Mouse (Mus musculus) liver, embryonic 11.5 days (tissue): ENCODE data around the gene Eif4g3. TPM values are rescaled to one million over a fixed set of nuclear protein-coding genes. Genes with fewer than 3 reads are reported as not detected.

Source experiments
- ATAC-seq: fragments of 200-750 bp; cut with Nextera tagmentation; replicated peaks from 2 replicates; pipeline ENCODE4 v1.8.0; 2017; ENCODE audit warnings: moderate number of reproducible peaks, mild to moderate bottlenecking, moderate TSS enrichment, moderate library complexity; ENCODE audit not compliant: low FRiP score
- DNase-seq: peaks from one replicate; pipeline ENCODE4 v3.0.0-alpha.2; 2017; ENCODE audit warnings: low spot score
- H3K27ac ChIP-seq: fragments of 300-500 bp; sonication (generic); 2 replicates; pipeline ENCODE4 v1.5.1; 2014; ENCODE audit warnings: mild to moderate bottlenecking, low read depth, low read length, control low read depth
- H3K27me3 ChIP-seq: fragments of 300-500 bp; sonication (generic); replicated peaks from 2 replicates; pipeline ENCODE4 v1.6.1; 2014; ENCODE audit warnings: low read length, mixed read lengths; ENCODE audit not compliant: control insufficient read depth, insufficient read depth
- H3K36me3 ChIP-seq: fragments of 300-500 bp; sonication (generic); 2 replicates; pipeline ENCODE4 v1.6.1; 2014; ENCODE audit warnings: mild to moderate bottlenecking, low read length, moderate library complexity, mixed read lengths; ENCODE audit not compliant: control insufficient read depth, insufficient read depth
- H3K4me1 ChIP-seq: fragments of 300-500 bp; sonication (generic); replicated peaks from 2 replicates; pipeline ENCODE4 v1.6.1; 2014; ENCODE audit warnings: low read length, mixed read lengths; ENCODE audit not compliant: control insufficient read depth, insufficient read depth
- H3K4me2 ChIP-seq: fragments of 300-500 bp; sonication (generic); 2 replicates; pipeline ENCODE4 v1.6.1; 2014; ENCODE audit warnings: mild to moderate bottlenecking, control low read depth, moderate library complexity
- H3K4me3 ChIP-seq: fragments of 300-500 bp; sonication (generic); 2 replicates; pipeline ENCODE4 v1.5.1; 2014; ENCODE audit warnings: low read depth, low read length, control low read depth
- H3K9ac ChIP-seq: fragments of 300-500 bp; sonication (generic); 2 replicates; pipeline ENCODE4 v1.6.1; 2014; ENCODE audit warnings: low read depth, low read length, control low read depth
- H3K9me3 ChIP-seq: fragments of 300-500 bp; sonication (generic); 2 replicates; pipeline ENCODE4 v1.6.1; 2016; ENCODE audit warnings: low read length, inconsistent platforms, mixed read lengths; ENCODE audit not compliant: control insufficient read depth
- WGBS: fragments of 180-500 bp; shearing (Covaris S2); extraction: QIAGEN DNeasy Blood & Tissue Kit; methylation state at CpG from one replicate; pipeline ENCODE4 v1.1.7; 2014; 5-methylcytosine and 5-hydroxymethylcytosine counted together
- microRNA-seq: library from miRNA; unstranded; fragments of <30 nt; microRNA quantifications from one replicate; pipeline ENCODE4, GENCODE M21; 2017; ENCODE audit warnings: borderline number of aligned reads
- polyA plus RNA-seq: library from polyadenylated mRNA; unstranded; fragments of >200 nt; fragmentation: Nextera tagmentation; extraction: Ambion mirVana; gene quantifications from 2 replicates; pipeline ENCODE4 v1.2.1, GENCODE M21; 2014

Gene Eif4g3
- polyA plus RNA-seq, 1 experiment from 2014 or later = 28.3 TPM

DNA sequence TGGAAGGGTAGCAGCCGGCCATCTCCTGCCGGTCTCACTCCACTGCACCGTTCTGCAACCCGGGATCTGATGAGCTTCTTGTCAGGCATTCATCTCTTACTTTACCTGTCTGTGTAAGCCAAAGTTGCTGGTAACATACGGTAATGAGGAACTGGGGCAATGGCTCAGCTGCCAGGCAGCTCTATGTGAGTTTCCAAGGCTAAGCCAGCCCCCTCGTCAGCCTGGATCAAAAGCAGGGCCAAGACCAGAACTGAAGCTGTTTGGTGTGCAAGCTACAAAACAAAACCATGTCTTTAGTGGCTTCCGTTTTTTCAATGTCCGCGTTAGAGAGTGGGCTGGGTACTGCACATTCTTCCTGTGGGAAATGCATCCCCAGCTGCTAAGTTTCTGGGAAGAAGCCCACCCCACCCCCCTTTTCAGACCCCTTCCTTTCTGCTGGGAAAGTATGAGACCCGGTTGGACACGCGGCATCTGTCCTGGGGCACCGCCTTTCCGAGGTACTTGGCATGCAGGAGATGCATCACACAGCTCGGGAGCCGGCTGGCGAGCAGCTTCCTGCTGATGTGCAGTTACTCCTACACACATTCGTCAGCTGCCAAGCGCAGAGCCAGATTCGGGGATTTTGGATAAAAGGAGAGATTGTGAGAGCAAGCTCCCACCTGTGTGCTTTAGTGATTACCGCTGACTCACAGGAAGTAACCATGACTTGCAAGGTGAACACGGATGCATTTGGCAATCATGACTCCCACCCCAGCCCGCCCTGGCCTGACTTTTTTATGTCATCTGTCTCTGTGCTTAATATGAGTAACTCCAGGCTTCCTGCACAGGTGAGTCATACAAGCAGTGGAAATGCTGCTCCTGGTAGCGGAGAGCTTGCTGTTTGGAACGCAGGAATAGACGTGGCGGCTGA lies 254.2 kb downstream of the Eif4g3 start:
- no peaks in the 10 kb centered on the region for H3K9me3 ChIP-seq
- no peak overlapping the region for H3K4me3 ChIP-seq
- no peak overlapping the region for H3K9ac ChIP-seq
- WGBS = 66% methylated on average over 27 of the region's 27 CpGs
- no peak overlapping the region for H3K4me2 ChIP-seq
- no peak overlapping the region; the same call in 1 of the 2 replicates for H3K27ac ChIP-seq
- peaks cover 21% of the 10 kb centered on the region for H3K4me1 ChIP-seq
- DNase-seq = no peak
- ATAC-seq = no peak
- peaks cover 28% of the 10 kb centered on the region for H3K27me3 ChIP-seq
- H3K36me3 ChIP-seq = peaks cover 26% of the 10 kb centered on the region

DNA sequence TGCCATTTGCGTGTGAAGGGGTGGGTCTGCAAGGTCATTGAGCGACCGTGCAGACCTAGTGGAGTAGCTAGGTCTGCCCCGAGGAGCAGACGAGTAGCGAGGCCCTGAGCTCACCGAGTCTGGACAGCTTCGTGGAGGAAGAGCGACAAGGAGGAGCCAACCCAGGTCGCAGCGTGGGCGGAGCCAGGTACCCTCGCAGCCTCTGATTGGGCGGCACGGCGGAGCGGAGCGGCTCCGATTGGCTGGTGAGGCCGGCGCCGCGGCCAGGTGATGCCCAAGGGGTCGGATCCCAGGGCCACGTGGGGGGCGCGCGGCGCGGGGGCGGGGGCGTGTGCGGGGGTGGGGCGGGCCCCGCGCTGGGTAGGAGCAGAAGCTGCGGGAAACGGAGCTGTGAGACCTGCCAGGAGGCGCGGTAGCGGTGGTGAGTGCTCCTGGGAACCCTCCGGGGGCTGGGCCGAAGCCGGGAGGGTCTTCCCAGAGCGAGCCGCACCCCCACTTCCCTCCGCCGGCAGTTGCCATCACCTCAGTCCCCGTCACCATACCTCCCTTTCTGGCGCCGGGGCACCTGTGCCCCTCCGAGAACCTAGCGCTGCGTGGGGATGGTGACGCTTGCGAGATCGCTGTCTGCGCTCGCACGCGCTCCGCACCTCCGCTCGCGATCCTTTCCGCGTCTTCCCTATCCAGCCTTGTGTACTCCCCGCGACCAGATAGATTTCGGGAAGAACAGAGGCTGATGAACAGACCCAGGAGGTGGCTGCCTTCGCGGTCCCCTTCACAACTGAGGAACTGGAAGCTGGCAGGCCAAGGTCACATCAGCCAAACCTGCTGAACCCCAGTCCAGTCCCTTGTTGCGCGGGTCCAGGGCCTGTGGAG lies 257.5 kb downstream of the Eif4g3 start, which contains the start of the genes Sh2d5 and Kif17:
Gene Sh2d5, plus strand, starts transcription at position 316 of the 873 bp plus-strand sequence.
Gene Kif17, plus strand, starts transcription at position 348 of the 873 bp plus-strand sequence.
- H3K4me2 ChIP-seq = peak within 1 kb of the TSS; percentile 99
- DNase-seq = peak; percentile 83
- peaks cover 26% of the 10 kb centered on the region for H3K4me1 ChIP-seq
- no peak within 1 kb of the TSS for H3K9ac ChIP-seq
- peak; percentile 89 for ATAC-seq
- H3K27me3 ChIP-seq = peaks cover 48% of the 10 kb centered on the region
- H3K36me3 ChIP-seq = peaks cover 4% of the 10 kb centered on the region; the same call in 1 of the 2 replicates
- H3K27ac ChIP-seq = no peak within 1 kb of the TSS
- H3K9me3 ChIP-seq = no peaks in the 10 kb centered on the region
- under 1% methylated on average over 68 of the region's 74 CpGs for WGBS
- H3K4me3 ChIP-seq = peak within 1 kb of the TSS; percentile 56

GRCm38 (mm10) chr4:138251819-138252218 lies 259.0 kb downstream of the Eif4g3 start:
- Histone ChIP-seq H3K27ac (no peak overlapping the region), H3K9me3 (no peaks in the 10 kb centered on the region), H3K4me2 (peak overlapping the region; percentile 99), H3K4me3 (peak overlapping the region; percentile 21), H3K36me3 (peaks cover 4% of the 10 kb centered on the region; the same call in 1 of the 2 replicates), H3K9ac (no peak overlapping the region), H3K4me1 (peaks cover 26% of the 10 kb centered on the region), H3K27me3 (peaks cover 51% of the 10 kb centered on the region)
- under 1% methylated on average over 14 of the region's 14 CpGs for WGBS
- peak; percentile 50 for DNase-seq
- no peak for ATAC-seq

- 0 out of 2 replicates have a peak overlapping the region, but pooled peaks have one; percentile 21 for H3K4me3 ChIP-seq
- DNase-seq (no peak), ATAC-seq (no peak)
- peaks cover 1% of the 10 kb centered on the region; the same call in 1 of the 2 replicates for H3K36me3 ChIP-seq
- no peak overlapping the region for H3K27ac ChIP-seq
- peaks cover 51% of the 10 kb centered on the region for H3K27me3 ChIP-seq
- 15% methylated on average over 5 of the region's 5 CpGs for WGBS
- no peak overlapping the region for H3K9ac ChIP-seq
- H3K4me2 ChIP-seq = peak overlapping the region; percentile 99
- no peaks in the 10 kb centered on the region for H3K9me3 ChIP-seq
- H3K4me1 ChIP-seq = peaks cover 26% of the 10 kb centered on the region
Measured at GRCm38 (mm10) chr4:138252231-138252630, 259.4 kb downstream of the Eif4g3 start.

GRCm38 (mm10) chr4:138257116-138257687 lies 264.4 kb downstream of the Eif4g3 start:
- WGBS = 57% methylated on average over 22 of the region's 22 CpGs
- Histone ChIP-seq H3K4me1 (peaks cover 7% of the 10 kb centered on the region), H3K9me3 (no peaks in the 10 kb centered on the region), H3K9ac (no peak overlapping the region), H3K4me3 (no peak overlapping the region), H3K4me2 (no peak overlapping the region), H3K27ac (no peak overlapping the region), H3K36me3 (no peaks in the 10 kb centered on the region), H3K27me3 (peaks cover 23% of the 10 kb centered on the region)
- ATAC-seq (no peak), DNase-seq (no peak)

Small RNA genes lying within 50 kb of the gene (microRNA-seq; reads per million reads assigned to microRNA genes)
- 4.2 reads per million, percentile 9 among the genes with 10 or more reads in this experiment for gene Mir6399

Other genes starting within 250 kb of the Eif4g3 start
- 5.7 and 6.1 TPM in 2 replicates for gene Alpl, start 196.6 kb upstream of the Eif4g3 start, polyA plus RNA-seq
- 51.9 and 61.4 TPM in 2 replicates for gene Ece1, start 130.8 kb upstream of the Eif4g3 start, polyA plus RNA-seq
- 78.3 and 80.4 TPM in 2 replicates for gene Hp1bp3, start 223.3 kb downstream of the Eif4g3 start, polyA plus RNA-seq